Mouse (Mus musculus): ENCODE data around the gene Ralgps2.

The Ralgps2 gene

GRCm38 (mm10) chr1:156770845-156771244 lies 168.6 kb downstream of the Ralgps2 start:
- no peak for DNase-seq (ENCODE audit: low read depth, low spot score)

- DNase-seq (ENCODE audit: low read depth, low spot score): no peak
Measured at GRCm38 (mm10) chr1:156769621-156770297, 169.7 kb downstream of the Ralgps2 start.

- no peak for DNase-seq (ENCODE audit: low read depth, low spot score)
Measured at GRCm38 (mm10) chr1:156769163-156769562, 170.3 kb downstream of the Ralgps2 start.

GRCm38 (mm10) chr1:156765311-156765710 lies 174.1 kb downstream of the Ralgps2 start:
- DNase-seq (ENCODE audit: low read depth, low spot score): no peak

GRCm38 (mm10) chr1:156764584-156764983 lies 174.8 kb downstream of the Ralgps2 start:
- no peak for DNase-seq (ENCODE audit: low read depth, low spot score)

GRCm38 (mm10) chr1:156763280-156763679 lies 176.1 kb downstream of the Ralgps2 start:
- DNase-seq (ENCODE audit: low read depth, low spot score): no peak

- DNase-seq (ENCODE audit: low read depth, low spot score): no peak
Measured at GRCm38 (mm10) chr1:156761430-156761801, 178.0 kb downstream of the Ralgps2 start.

- no peak for DNase-seq (ENCODE audit: low read depth, low spot score)
Measured at GRCm38 (mm10) chr1:156760549-156761429, 178.6 kb downstream of the Ralgps2 start.

- DNase-seq (ENCODE audit: low read depth, low spot score): no peak
Measured at GRCm38 (mm10) chr1:156758326-156758725, 181.1 kb downstream of the Ralgps2 start.

- no peak for DNase-seq (ENCODE audit: low read depth, low spot score)
Measured at GRCm38 (mm10) chr1:156754608-156755413, 184.6 kb downstream of the Ralgps2 start.
